Mouse (Mus musculus) intestine, embryonic 15.5 days (tissue): Measurements from ENCODE around the gene Mn1. TPM values are rescaled to one million over a fixed set of nuclear protein-coding genes. Genes with fewer than 3 reads are reported as not detected.

Source experiments
- ATAC-seq: fragments of 200-750 bp; cut with Nextera tagmentation; 2 replicates; pipeline ENCODE4 v1.8.0; 2017; ENCODE audit warnings: moderate TSS enrichment, moderate library complexity
- H3K27ac ChIP-seq: fragments of 300-500 bp; sonication (generic); 2 replicates; pipeline ENCODE4 v1.5.1; 2015; ENCODE audit warnings: mild to moderate bottlenecking, inconsistent platforms
- H3K27me3 ChIP-seq: fragments of 300-500 bp; sonication (generic); replicated peaks from 2 replicates; pipeline ENCODE4 v1.6.1; 2015; ENCODE audit warnings: inconsistent platforms
- H3K36me3 ChIP-seq: fragments of 300-500 bp; sonication (generic); 2 replicates; pipeline ENCODE4 v1.6.1; 2015; ENCODE audit warnings: inconsistent platforms
- H3K4me1 ChIP-seq: fragments of 300-500 bp; sonication (generic); replicated peaks from 2 replicates; pipeline ENCODE4 v1.6.1; 2015; ENCODE audit warnings: inconsistent platforms
- H3K4me2 ChIP-seq: fragments of 300-500 bp; sonication (generic); replicated peaks from 2 replicates; pipeline ENCODE4 v1.6.1; 2015; ENCODE audit warnings: mild to moderate bottlenecking, inconsistent platforms
- H3K4me3 ChIP-seq: fragments of 300-500 bp; sonication (generic); replicated peaks from 2 replicates; pipeline ENCODE4 v1.5.1; 2015; ENCODE audit warnings: inconsistent platforms
- H3K9ac ChIP-seq: fragments of 300-500 bp; sonication (generic); 2 replicates; pipeline ENCODE4 v1.6.1; 2015; ENCODE audit warnings: inconsistent platforms
- H3K9me3 ChIP-seq: fragments of 300-500 bp; sonication (generic); 2 replicates; pipeline ENCODE4 v1.6.1; 2016; ENCODE audit warnings: inconsistent platforms
- WGBS: fragments of 180-500 bp; shearing (Covaris S2); methylation state at CpG from one replicate; pipeline ENCODE4 v1.1.7; 2015; 5-methylcytosine and 5-hydroxymethylcytosine counted together
- polyA plus RNA-seq: library from polyadenylated mRNA; unstranded; fragments of >200 nt; fragmentation: Nextera tagmentation; extraction: Ambion mirVana; gene quantifications from 2 replicates; pipeline ENCODE4 v1.2.1, GENCODE M21; 2015

Mn1 gene
- polyA plus RNA-seq, 1 experiment from 2014 or later = 8.7 TPM

DNA sequence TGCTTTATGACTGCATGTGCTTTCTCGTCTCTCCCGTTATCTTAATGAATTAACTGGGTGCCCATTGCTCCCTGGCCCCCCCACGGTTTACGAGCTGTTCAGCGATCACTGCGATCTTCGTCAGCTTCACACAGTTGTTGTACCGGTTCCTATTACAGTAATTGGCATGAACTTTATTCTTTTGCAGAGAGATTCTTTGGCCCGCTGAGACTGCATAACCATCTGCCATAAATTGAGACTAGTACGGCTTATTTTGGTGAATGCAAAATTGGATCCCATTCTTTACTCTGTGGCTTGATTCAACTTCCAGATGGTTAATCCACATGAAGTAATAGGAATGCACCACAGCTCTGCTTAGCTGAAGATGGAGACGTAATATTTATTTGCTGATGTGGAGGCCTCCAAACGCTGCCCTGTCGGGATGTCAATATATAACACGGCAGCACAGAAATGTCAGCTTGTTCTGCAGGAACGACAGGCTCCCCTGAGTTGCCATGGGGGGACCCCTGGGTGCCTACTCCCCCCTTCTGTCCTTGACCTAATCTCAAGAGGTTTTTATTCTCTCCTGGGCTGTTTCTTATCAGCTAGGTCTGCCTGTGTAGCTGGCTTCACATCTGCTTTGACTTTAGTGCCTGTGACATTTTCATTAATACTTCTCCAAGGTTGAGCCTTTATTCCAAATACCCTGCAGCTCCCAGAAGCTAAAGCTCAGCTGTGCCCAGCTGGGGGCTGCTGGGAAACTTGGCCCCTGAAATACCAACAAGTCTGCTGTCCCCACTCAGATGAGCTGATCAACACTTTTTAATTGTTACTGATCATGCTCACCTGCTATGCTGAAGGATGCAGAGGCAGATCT, 22.7 kb upstream of the Mn1 start:
- ATAC-seq = peak; percentile 44
- H3K36me3 ChIP-seq = no peaks in the 10 kb centered on the region
- H3K27me3 ChIP-seq = 0 out of 2 replicates have a peak, but pooled peaks cover 2% of the 10 kb centered on the region
- H3K4me1 ChIP-seq = peaks cover 43% of the 10 kb centered on the region
- H3K27ac ChIP-seq = no peak overlapping the region
- H3K9me3 ChIP-seq = no peaks in the 10 kb centered on the region
- WGBS = 7% methylated on average over 15 of the region's 15 CpGs
- H3K4me3 ChIP-seq = no peak overlapping the region
- H3K4me2 ChIP-seq = peak overlapping the region; percentile 60
- 0 out of 2 replicates have a peak overlapping the region, but pooled peaks have one; percentile 11 for H3K9ac ChIP-seq

DNA sequence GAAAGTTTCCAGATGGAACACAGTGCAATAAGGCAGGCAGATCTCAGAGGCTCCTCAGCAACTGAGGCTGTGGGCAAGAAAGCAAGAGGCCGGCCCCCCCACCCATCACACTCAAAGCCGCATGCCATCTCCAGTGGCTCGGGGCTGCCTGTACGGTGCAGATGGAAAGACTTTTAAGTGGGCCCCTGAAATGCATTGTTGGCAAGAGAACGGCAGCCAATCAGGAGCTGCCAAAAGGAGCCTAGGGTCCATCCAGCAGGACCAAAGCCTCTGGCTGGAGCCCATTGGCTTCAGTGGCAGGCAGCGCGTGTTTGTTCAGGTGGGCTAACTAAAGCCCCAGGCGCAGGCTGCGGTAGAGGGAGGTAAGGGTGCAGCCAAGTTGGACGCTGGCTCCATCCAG, 21.4 kb upstream of the Mn1 start:
- peaks cover 43% of the 10 kb centered on the region for H3K4me1 ChIP-seq
- no peaks in the 10 kb centered on the region for H3K36me3 ChIP-seq
- no peaks in the 10 kb centered on the region for H3K9me3 ChIP-seq
- no peak overlapping the region for H3K27ac ChIP-seq
- H3K4me3 ChIP-seq = no peak overlapping the region
- no peak overlapping the region for H3K4me2 ChIP-seq
- no peak for ATAC-seq
- 0 out of 2 replicates have a peak, but pooled peaks cover 2% of the 10 kb centered on the region for H3K27me3 ChIP-seq
- no peak overlapping the region for H3K9ac ChIP-seq
- 61% methylated on average over 10 of the region's 10 CpGs for WGBS

DNA sequence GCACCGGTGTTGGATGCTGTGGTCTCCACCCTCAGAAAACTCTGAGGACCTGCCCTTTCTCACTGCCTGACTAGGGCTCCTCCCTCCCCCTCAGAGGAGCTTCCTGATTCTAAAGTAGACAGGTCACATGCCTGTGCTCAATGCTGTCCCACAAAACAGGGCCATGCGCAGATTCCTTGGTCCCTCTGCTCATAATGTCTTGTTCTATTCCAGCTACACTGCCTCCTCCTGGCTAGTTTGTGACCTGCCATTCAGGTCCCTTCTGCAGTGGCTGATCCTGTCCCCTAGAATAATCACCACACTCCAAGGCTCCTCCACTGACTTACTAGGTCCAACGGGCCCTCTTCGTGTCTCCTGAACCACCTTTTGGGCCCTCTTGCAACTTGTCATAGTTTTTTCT, 21.0 kb upstream of the Mn1 start:
- 0 out of 2 replicates have a peak, but pooled peaks cover 2% of the 10 kb centered on the region for H3K27me3 ChIP-seq
- H3K9me3 ChIP-seq = no peaks in the 10 kb centered on the region
- ATAC-seq = no peak
- 69% methylated on average over 4 of the region's 4 CpGs for WGBS
- H3K4me3 ChIP-seq = no peak overlapping the region
- 0 out of 2 replicates have a peak overlapping the region, but pooled peaks have one; percentile 27 for H3K27ac ChIP-seq
- no peak overlapping the region for H3K4me2 ChIP-seq
- H3K9ac ChIP-seq = no peak overlapping the region
- H3K36me3 ChIP-seq = no peaks in the 10 kb centered on the region
- H3K4me1 ChIP-seq = peaks cover 43% of the 10 kb centered on the region

DNA sequence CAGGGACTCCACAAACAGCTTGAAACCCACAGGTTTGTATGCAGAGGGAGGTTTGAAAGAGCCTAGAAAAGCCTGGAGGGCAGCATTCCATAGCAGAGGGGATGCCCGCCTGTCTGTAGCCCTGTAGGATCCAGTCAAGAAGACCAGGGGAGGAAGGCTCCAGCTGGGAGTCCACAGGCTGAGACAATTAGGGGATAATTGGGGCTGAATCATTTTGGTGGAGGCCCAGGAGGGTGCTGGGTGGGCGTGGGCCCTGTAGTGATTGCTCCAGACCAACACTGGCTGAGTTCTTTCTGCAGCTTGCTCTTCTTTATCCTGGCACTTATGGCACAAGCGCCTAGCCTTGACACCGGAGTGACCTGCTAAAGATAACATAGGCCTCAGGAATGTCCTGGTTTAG, 18.7 kb upstream of the Mn1 start:
- ATAC-seq = no peak

DNA sequence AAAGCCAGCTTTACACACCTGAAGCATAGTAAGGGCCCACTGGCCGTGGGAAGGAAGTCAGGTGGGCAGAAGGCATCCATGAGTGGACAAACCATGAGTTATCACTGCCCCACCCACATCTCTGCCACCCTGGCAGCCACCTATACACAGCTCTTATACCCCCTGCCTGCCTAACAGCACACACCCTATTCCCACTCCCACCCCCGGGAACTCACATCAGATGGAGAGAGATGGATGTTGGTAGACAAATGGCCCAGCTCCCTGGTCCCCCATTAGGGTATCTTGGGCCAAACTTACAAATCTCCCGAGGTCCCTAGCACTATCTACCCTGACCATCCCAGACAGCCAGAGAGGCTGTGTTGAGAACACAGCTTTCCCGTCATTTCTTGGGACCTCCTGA, 17.9 kb upstream of the Mn1 start:
- no peak overlapping the region for H3K9ac ChIP-seq
- no peak overlapping the region for H3K27ac ChIP-seq
- no peak overlapping the region for H3K4me2 ChIP-seq
- H3K4me1 ChIP-seq = peaks cover 31% of the 10 kb centered on the region
- H3K27me3 ChIP-seq = 0 out of 2 replicates have a peak, but pooled peaks cover 2% of the 10 kb centered on the region
- no peak overlapping the region for H3K4me3 ChIP-seq
- ATAC-seq = no peak
- WGBS = 67% methylated on average over 4 of the region's 4 CpGs
- H3K9me3 ChIP-seq = no peaks in the 10 kb centered on the region
- H3K36me3 ChIP-seq = no peaks in the 10 kb centered on the region

More for the DNA sequence above, 18.7 kb upstream of the Mn1 start:
- 51% methylated on average over 4 of the region's 4 CpGs for WGBS
- Histone ChIP-seq H3K9ac (no peak overlapping the region), H3K9me3 (no peaks in the 10 kb centered on the region), H3K27me3 (0 out of 2 replicates have a peak, but pooled peaks cover 2% of the 10 kb centered on the region), H3K27ac (no peak overlapping the region), H3K4me2 (no peak overlapping the region), H3K4me3 (no peak overlapping the region), H3K4me1 (peaks cover 39% of the 10 kb centered on the region), H3K36me3 (no peaks in the 10 kb centered on the region)

DNA sequence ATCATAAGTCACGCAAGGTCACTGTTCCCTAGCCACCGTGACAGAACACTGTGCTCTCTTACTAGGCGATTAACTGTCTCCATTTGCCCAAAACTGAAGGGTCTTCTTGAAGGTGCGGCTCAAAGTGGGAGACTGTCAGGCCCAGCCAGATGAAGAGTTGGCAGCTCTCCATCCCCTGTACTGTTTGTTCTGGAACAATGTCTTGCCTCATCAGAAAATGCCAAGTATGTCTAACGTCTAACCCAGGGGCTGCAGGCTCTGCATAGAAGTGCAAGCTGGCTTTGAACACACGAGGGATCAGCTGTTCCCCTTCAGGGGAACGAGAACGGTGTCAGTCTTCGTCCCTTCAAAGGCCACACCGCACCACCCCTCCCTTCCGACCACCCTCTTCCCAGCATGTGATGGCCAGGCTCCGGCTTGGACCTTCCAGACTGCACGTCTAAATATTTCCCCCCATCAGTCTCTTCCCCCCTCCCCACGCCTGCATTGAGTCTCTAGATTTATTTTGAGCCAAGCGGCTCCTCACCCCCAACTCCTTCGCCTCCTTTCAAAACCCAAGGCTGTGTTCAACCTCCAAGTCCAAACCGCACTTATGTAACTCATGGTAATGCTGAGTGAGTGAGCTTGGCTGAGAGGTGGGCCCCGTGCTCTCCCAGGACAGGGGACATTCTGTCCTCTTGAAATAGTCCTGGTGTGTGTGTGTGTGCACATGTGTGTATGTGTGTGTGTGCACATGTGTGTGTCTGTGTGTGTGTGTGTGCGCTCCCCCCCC, 15.1 kb upstream of the Mn1 start:
- Histone ChIP-seq H3K9ac (no peak overlapping the region), H3K4me2 (no peak overlapping the region), H3K27ac (0 out of 2 replicates have a peak overlapping the region, but pooled peaks have one; percentile 6), H3K36me3 (no peaks in the 10 kb centered on the region), H3K4me3 (no peak overlapping the region), H3K9me3 (no peaks in the 10 kb centered on the region), H3K4me1 (peaks cover 11% of the 10 kb centered on the region; the same call in 1 of the 2 replicates), H3K27me3 (0 out of 2 replicates have a peak, but pooled peaks cover 2% of the 10 kb centered on the region)
- ATAC-seq = no peak
- 60% methylated on average over 19 of the region's 19 CpGs for WGBS

DNA sequence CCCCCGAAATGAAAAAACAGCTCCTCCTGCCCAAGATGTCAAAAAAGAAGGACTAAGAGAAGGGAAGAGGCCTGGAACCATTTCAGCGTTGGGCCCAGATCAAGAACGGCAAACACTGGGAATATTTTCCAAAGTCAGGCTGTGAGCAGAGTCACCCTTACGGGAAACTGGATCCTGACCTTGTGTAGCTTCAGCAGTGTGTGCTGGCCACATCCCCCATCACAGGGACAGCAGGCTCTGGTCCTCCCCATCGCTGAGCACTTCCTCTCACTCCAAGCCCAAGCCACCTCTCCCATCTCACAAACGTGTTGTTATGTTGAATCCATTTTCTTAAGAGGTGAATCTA, 14.5 kb upstream of the Mn1 start:
- Histone ChIP-seq H3K4me3 (no peak overlapping the region), H3K4me1 (peaks cover 8% of the 10 kb centered on the region; the same call in 1 of the 2 replicates), H3K27me3 (0 out of 2 replicates have a peak, but pooled peaks cover 2% of the 10 kb centered on the region), H3K9me3 (no peaks in the 10 kb centered on the region), H3K4me2 (no peak overlapping the region), H3K36me3 (no peaks in the 10 kb centered on the region), H3K27ac (no peak overlapping the region), H3K9ac (no peak overlapping the region)
- ATAC-seq = no peak
- 72% methylated on average over 6 of the region's 6 CpGs for WGBS

DNA sequence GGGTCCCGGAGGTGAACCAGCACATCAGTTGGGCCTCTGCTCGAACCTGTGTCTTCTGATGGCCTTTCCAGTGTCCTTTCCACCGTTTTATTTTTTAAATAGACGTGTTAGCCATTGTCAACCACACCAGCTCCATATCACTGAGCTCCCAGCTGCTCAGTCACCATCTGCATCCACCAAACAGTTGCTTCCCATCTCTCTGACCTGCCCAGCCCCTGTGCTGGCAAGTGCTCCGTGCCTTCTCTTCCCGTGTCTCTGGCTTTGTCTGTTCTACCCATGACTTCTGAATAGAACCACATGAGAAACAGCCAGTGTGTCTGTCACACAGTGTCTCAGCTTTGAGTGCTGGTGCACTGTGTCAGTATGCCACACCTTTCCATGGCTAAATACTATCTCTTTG, 12.4 kb upstream of the Mn1 start:
- H3K36me3 ChIP-seq = no peaks in the 10 kb centered on the region
- no peak overlapping the region for H3K27ac ChIP-seq
- no peak overlapping the region for H3K9ac ChIP-seq
- H3K4me2 ChIP-seq = no peak overlapping the region
- H3K27me3 ChIP-seq = no peaks in the 10 kb centered on the region
- H3K4me1 ChIP-seq = peaks cover 20% of the 10 kb centered on the region
- no peaks in the 10 kb centered on the region for H3K9me3 ChIP-seq
- H3K4me3 ChIP-seq = no peak overlapping the region
- no peak for ATAC-seq
- WGBS = 67% methylated on average over 6 of the region's 6 CpGs

DNA sequence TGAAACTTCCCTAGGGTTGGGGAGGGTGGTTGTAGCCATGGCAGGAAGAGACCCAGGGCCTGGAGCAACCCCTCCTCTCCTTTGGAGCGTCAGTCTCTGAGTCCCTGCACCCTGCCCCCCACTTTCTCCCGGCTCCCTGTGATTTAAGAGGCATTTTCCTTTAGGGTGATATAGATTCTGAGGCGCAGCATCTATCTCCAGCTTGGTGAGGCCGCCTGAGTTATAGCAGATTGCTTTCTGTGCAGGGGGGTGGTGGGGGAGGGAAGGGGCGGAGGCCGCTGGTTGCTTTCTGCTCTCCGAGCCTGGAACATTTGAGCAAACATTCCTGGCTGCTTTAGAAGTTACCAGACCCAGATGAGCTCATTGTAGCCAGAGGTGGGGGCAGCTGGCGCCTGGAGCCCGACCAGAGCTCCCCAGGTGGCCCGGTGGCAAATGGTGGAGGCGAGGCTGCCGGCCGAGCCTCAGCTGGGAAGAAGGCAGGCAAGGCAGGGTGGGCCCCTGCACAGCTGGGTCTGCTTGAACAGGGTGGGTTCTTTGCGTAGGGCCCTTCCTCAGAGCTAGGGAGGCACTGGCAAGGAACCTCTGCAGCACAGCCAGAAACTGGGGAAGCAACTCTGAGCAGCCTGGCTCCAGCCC, 8.6 kb upstream of the Mn1 start:
- H3K36me3 ChIP-seq = no peaks in the 10 kb centered on the region
- H3K27ac ChIP-seq = peak overlapping the region; percentile 85
- peak overlapping the region; percentile 52 for H3K4me2 ChIP-seq
- peak; percentile 75 for ATAC-seq
- no peak overlapping the region for H3K4me3 ChIP-seq
- no peaks in the 10 kb centered on the region for H3K9me3 ChIP-seq
- peaks cover 18% of the 10 kb centered on the region for H3K4me1 ChIP-seq
- peak overlapping the region; percentile 45; the same call in 1 of the 2 replicates for H3K9ac ChIP-seq
- H3K27me3 ChIP-seq = no peaks in the 10 kb centered on the region; the same call in 1 of the 2 replicates
- WGBS = 4% methylated on average over 14 of the region's 14 CpGs

DNA sequence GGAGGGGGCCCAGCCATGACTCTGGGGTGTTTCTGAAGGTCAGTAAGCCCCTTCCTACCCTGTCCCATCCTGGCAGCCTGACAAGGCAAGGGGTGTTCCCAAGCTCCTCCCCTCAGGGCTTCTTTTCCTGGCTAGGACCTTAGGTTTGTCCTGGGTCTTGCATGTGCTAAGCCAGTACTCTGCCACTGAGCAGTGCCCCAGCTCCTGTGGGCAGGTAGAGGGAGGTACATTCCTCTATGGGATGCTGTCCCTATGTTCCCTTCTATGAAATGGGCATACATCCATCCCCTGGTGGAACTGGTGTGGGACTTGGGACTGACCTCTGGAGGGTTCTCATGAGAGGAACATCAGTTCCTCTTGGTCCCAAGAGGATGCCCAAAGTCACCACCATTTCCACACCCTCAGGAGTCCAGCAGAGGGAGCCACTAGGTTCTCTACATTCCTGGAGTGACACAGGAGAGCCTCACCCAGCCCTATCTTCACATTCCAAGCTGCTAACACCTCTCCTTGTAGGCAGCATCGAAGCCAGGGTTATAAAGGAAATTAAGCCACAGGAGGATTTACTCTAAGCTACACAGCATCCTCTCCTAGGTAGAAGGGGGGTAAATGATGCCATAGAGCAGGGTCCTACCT, 7.6 kb upstream of the Mn1 start:
- no peaks in the 10 kb centered on the region for H3K9me3 ChIP-seq
- peak overlapping the region; percentile 85; the same call in 1 of the 2 replicates for H3K27ac ChIP-seq
- no peak overlapping the region for H3K9ac ChIP-seq
- H3K4me3 ChIP-seq = no peak overlapping the region
- peak; percentile 32; the same call in 1 of the 2 replicates for ATAC-seq
- no peak overlapping the region for H3K4me2 ChIP-seq
- H3K27me3 ChIP-seq = no peaks in the 10 kb centered on the region; the same call in 1 of the 2 replicates
- peaks cover 20% of the 10 kb centered on the region for H3K4me1 ChIP-seq
- H3K36me3 ChIP-seq = no peaks in the 10 kb centered on the region
- 7% methylated on average over 1 of the region's 1 CpGs for WGBS

DNA sequence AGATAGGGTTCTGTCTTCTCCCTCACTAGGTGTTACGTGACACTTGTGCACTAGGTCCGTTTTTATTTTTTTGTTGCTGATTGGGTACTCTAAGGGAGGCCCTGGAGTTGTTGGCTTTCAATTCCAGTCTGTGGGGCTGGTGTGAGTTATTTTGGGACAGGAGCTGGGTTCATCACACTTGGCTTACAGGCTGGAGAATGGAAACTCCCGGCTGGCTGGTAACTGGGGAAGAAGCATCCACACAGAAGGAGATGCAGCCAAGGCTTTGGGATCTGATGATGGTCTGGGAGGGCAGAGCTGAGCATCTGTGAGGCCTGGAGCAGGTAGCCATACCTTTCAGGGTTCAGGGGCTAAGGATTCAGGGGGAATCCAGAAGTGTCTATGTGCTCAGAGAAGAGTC, 6.5 kb upstream of the Mn1 start:
- H3K36me3 ChIP-seq = no peaks in the 10 kb centered on the region
- no peak overlapping the region for H3K4me3 ChIP-seq
- peaks cover 25% of the 10 kb centered on the region for H3K4me1 ChIP-seq
- no peak overlapping the region for H3K27ac ChIP-seq
- no peak overlapping the region for H3K4me2 ChIP-seq
- ATAC-seq = no peak
- no peaks in the 10 kb centered on the region for H3K9me3 ChIP-seq
- peaks cover 4% of the 10 kb centered on the region; the same call in 1 of the 2 replicates for H3K27me3 ChIP-seq
- H3K9ac ChIP-seq = no peak overlapping the region
- WGBS = 77% methylated on average over 3 of the region's 3 CpGs
